Mouse (Mus musculus): ENCODE results near the gene Gm10096. TPM values are rescaled to one million over a fixed set of nuclear protein-coding genes. Genes with fewer than 3 reads are reported as not detected.

The Gm10096 gene
- total RNA-seq (2023) = not detected in 2 replicates

DNA sequence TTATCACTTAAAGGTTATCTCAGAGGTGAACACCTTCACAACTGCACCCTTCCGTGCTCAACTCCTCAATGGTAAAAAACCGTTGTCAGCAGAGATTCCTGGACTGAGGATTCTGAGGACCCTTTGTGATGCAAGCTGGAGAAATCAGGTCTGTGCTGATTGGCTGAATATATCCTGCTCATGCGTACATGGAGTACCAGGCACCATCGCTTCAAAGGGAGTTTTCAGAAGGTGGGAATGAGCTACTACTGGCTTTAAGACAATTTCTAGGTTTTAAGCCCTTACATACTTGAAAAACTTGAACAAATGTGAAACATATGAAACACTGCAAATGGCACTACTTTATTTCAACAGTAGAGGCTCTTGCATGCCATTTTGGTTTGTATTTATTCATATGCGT, at the start of gene Gm10096:
Gene Gm10096 (minus strand): TSS at position 101 of the 400 bp plus-strand sequence.

